Mouse (Mus musculus) forebrain, embryonic 10.5 days (tissue): ENCODE data around the gene Scaf8. TPM values are rescaled to one million over a fixed set of nuclear protein-coding genes. Genes with fewer than 3 reads are reported as not detected.

Experiments used
- DNase-seq: peaks from one replicate; pipeline ENCODE4 v3.0.0-alpha.2; 2017; ENCODE audit warnings: low spot score; ENCODE audit errors: extremely low spot score
- H3K27ac ChIP-seq: fragments of 300-500 bp; sonication (generic); 2 replicates; pipeline ENCODE4 v1.5.1; 2016; ENCODE audit warnings: mild to moderate bottlenecking
- H3K27me3 ChIP-seq: fragments of 300-500 bp; sonication (generic); 2 replicates; pipeline ENCODE4 v1.6.1; 2016; ENCODE audit warnings: mild to moderate bottlenecking; ENCODE audit not compliant: poor library complexity, severe bottlenecking
- H3K36me3 ChIP-seq: fragments of 300-500 bp; sonication (generic); replicated peaks from 2 replicates; pipeline ENCODE4 v1.6.1; 2016; ENCODE audit warnings: mild to moderate bottlenecking, moderate library complexity
- H3K4me1 ChIP-seq: fragments of 300-500 bp; sonication (generic); 2 replicates; pipeline ENCODE4 v1.6.1; 2016
- H3K4me3 ChIP-seq: fragments of 300-500 bp; sonication (generic); 2 replicates; pipeline ENCODE4 v1.5.1; 2016; ENCODE audit warnings: mild to moderate bottlenecking, moderate library complexity
- H3K9me3 ChIP-seq: fragments of 300-500 bp; sonication (generic); 2 replicates; pipeline ENCODE4 v1.6.1; 2016; ENCODE audit warnings: mild to moderate bottlenecking, moderate library complexity
- WGBS: fragments of 180-500 bp; shearing (Covaris S2); methylation state at CpG from one replicate; pipeline ENCODE4 v1.1.7; 2016; 5-methylcytosine and 5-hydroxymethylcytosine counted together
- polyA plus RNA-seq: library from polyadenylated mRNA; unstranded; fragments of >200 nt; fragmentation: Nextera tagmentation; extraction: Ambion mirVana; gene quantifications from 2 replicates; pipeline ENCODE4 v1.2.1, GENCODE M21; 2016

Scaf8 gene
- polyA plus RNA-seq, 1 experiment from 2014 or later, result 21.1 TPM

DNA sequence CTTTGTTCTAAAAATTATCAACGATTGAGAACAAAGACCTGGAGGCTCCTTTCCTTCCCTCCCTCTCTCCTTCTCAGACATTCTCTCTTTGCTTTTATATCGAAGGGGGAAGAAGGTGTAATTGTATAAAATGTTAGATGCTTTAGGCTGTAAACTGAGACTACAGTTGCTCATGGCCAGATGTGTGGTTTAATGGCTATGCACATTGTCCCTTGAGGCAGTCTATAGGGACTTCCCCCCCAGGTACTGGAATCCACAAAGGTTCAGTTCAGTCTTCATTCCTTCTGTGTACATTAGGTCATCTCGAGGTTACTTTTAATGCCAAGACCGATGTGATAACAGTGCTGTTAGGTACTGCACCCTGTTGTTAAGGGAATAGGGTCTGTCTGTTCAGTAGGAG, 89.1 kb downstream of the Scaf8 start:
- H3K4me1 ChIP-seq, result no peaks in the 10 kb centered on the region

DNA sequence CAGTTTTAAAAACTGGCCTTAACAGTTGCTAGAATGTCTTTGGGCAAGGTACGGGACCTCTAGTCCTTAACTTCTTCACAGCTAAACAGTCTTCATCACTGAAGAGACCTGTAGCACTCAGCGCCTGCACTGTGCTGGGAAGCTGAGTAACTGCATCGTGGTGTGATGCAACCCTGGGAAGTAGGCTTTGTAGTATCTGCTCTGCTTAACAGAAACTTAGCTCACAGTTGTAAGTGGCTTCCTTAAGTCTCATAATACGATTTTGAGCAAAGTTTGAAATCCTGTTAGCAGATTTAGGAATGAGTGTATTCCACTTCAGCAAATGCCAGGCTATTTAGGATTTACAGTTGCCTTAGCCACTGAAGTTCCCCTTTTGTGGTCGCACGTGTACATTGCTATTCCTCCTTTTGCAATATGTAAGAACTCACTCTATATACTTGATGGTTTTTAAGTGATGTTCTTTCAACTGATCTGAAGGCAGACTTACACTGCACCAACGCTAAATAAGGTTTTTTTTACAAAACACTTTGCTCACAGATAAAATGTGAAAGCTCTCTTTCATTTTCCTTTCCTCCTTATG, 90.1 kb downstream of the Scaf8 start:
- WGBS, result 97% methylated on average over 7 of the region's 7 CpGs

More for the DNA sequence above, 89.1 kb downstream of the Scaf8 start:
- WGBS, result 87% methylated on average over 4 of the region's 4 CpGs
- Histone ChIP-seq H3K27ac (no peak overlapping the region), H3K27me3 (no peaks in the 10 kb centered on the region), H3K4me3 (no peak overlapping the region), H3K36me3 (peaks cover 81% of the 10 kb centered on the region), H3K9me3 (no peaks in the 10 kb centered on the region)
- no peak for DNase-seq

DNA sequence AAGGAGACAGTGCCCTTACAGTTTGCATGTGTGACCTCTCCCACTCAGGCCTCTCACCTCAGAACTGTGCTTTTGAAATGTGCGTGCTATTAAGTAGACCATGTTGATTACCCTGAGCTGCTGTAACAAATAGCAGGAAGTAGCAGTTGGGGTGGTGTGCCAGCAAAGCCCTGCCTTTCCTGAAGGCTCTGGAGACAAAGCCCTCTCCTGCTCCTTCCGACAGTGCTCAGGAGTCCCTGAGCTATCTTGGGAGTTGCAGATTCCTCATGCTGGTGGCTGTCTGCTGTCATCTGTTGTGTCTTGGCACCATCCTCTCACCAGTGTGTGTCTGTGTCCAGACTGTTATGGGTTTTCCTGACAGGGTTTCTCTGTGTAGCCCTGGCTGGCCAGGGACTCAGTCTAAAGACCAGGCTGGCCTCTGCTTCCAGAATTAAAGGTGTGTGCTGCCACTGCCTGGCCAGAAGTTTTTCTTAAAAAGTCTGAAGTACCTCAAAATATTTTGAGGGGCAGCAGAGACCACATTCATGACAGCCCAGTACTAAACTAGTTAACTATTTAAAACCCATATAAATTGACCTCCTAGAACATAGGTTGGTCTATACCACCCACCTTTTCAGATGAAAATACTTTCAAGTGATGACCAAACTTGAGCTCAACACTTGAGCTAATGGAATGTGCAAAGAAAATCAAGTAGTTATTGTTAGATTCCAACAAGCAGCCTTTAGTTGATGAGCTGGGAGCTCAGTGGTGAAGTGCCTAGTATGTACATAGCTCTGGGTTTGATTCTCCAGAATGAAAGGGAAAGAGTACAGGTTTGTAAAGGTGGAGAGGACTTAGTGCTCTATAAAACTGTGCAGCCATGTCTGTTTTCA, 92.0 kb downstream of the Scaf8 start:
- Histone ChIP-seq H3K36me3 (peaks cover 74% of the 10 kb centered on the region), H3K4me1 (no peaks in the 10 kb centered on the region), H3K4me3 (no peak overlapping the region), H3K27ac (no peak overlapping the region), H3K27me3 (no peaks in the 10 kb centered on the region), H3K9me3 (no peaks in the 10 kb centered on the region)
- DNase-seq, result no peak
- 84% methylated on average over 2 of the region's 2 CpGs for WGBS

More for the DNA sequence above, 90.1 kb downstream of the Scaf8 start:
- Histone ChIP-seq H3K9me3 (no peaks in the 10 kb centered on the region), H3K27ac (no peak overlapping the region), H3K4me3 (no peak overlapping the region), H3K27me3 (no peaks in the 10 kb centered on the region), H3K36me3 (peaks cover 81% of the 10 kb centered on the region), H3K4me1 (no peaks in the 10 kb centered on the region)
- DNase-seq, result no peak

DNA sequence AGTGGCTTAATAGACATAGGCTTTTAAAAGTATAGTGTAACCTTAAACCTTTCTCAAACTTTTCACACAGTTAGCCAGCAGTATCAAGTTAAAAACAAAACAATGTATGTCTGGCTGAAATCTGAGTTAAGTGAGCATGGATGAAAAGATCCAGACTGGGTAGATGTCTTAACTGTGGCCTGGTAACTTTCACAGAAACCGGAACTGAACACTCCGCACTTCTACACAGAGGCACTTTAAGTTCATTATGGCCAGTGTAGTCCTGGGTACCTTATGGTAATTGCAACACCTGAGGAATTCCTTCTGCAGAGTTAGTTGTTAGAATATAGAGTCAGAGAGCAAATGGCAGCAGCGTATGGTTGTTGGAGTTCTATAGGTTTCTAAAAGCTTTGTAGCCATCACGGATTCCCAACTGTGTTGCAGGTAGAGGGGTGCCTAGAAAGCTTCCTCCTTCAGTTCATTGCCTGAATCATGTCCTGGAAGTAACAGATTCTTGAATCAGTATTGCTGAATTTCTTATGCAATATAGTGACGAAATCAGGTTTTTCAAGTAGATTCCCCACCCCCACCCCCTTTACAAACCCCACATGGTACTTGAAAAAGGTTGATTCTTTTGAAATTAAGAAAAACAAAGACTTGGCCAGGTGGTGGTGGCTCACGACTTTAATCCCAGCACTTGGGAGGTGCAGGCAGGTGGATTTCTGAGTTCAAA, 92.9 kb downstream of the Scaf8 start:
- H3K36me3 ChIP-seq, result peaks cover 73% of the 10 kb centered on the region
- H3K4me3 ChIP-seq, result no peak overlapping the region
- H3K4me1 ChIP-seq, result no peaks in the 10 kb centered on the region
- H3K9me3 ChIP-seq, result no peaks in the 10 kb centered on the region
- DNase-seq, result no peak
- WGBS, result 86% methylated on average over 6 of the region's 6 CpGs
- no peaks in the 10 kb centered on the region for H3K27me3 ChIP-seq
- H3K27ac ChIP-seq, result no peak overlapping the region

DNA sequence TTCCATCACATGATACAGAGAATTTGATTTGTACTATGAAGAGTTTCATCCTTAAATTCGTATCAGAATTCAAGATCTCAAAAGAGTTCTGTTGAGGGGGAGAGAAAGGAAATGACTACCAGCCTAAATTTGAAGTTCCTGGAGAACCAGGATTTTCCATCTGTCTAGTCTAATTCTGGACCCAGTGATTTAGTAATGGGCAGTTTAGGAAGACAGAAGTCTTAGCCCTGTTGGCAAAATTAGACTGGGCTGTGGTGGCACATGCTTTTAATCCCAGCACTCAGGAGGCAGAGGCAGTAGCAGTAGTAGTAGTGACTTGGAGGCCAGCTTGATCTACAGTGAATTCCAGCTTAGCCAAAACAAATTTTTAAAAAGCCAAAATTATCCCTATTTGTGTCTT, 93.7 kb downstream of the Scaf8 start:
- Histone ChIP-seq H3K9me3 (no peaks in the 10 kb centered on the region), H3K27ac (no peak overlapping the region), H3K4me1 (no peaks in the 10 kb centered on the region), H3K4me3 (no peak overlapping the region), H3K36me3 (peaks cover 73% of the 10 kb centered on the region), H3K27me3 (no peaks in the 10 kb centered on the region)
- no peak for DNase-seq
- 94% methylated on average over 1 of the region's 1 CpGs for WGBS

DNA sequence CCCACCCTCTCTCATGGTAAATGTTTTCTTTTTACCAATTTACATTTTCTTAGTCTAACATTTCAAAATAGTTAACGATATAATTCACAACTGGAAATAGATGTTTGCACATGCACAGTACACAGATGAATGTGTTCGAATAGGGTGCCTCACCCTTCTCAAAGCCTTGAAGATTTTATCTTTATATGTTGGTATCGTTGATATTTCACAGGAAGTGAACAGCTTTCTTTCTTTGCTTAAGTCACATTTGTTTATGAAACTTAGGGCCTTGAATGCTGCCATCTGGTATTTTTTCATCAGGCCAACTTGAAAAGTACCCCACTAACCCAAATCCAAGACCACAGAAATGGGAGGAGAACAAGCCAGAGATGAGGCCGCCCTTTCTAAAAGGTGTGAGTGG, 94.8 kb downstream of the Scaf8 start:
- no peak overlapping the region for H3K27ac ChIP-seq
- DNase-seq, result no peak
- no peaks in the 10 kb centered on the region for H3K4me1 ChIP-seq
- no peak overlapping the region for H3K4me3 ChIP-seq
- H3K9me3 ChIP-seq, result no peaks in the 10 kb centered on the region
- whole genome bisulfite sequencing, result 94% methylated on average over 4 of the region's 4 CpGs
- H3K36me3 ChIP-seq, result peaks cover 73% of the 10 kb centered on the region
- no peaks in the 10 kb centered on the region for H3K27me3 ChIP-seq

DNA sequence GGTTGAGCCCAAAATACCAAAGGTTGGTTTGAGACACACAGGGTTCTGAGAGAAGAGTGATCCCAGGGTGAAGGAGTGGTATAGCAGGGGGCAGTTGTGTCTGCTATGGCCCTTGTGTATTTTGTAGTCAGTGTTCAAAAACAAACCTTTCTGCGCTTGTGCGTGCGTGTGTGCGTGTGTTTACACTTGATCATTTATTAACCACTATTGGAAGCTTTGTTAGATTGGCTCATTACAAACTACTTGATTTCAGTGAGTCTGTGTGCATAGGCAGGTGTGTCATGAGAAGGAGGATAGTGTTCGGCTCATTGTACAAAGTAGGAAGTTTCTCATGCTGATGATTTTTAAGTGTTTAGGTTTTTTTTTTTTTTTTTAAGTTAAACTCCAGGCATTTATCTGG, 95.4 kb downstream of the Scaf8 start:
- Histone ChIP-seq H3K27me3 (no peaks in the 10 kb centered on the region), H3K4me1 (no peaks in the 10 kb centered on the region), H3K4me3 (no peak overlapping the region), H3K27ac (no peak overlapping the region), H3K36me3 (peaks cover 73% of the 10 kb centered on the region), H3K9me3 (no peaks in the 10 kb centered on the region)
- no peak for DNase-seq
- 96% methylated on average over 5 of the region's 5 CpGs for WGBS

DNA sequence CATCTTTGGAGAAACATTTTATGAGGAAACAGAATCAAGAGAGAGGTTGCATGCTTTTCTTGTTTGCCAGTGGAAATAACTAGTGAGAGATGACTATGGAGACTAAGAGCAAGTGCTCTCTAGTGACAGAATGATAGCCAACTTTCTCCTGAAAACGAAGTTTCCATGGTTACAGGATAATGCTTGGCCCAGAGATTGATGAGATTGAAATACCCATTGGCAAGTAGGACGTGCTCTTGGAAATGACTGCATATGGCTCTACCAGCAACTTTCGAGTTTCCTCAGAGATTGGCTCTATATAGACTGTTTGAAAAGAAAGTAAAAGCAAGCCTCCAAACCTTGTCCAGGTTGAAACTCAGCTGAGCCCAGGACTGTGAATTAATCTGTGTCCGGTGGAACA, 97.3 kb downstream of the Scaf8 start:
- WGBS, result 90% methylated on average over 4 of the region's 4 CpGs
- DNase-seq, result no peak
- no peak overlapping the region for H3K27ac ChIP-seq
- H3K4me3 ChIP-seq, result no peak overlapping the region
- H3K27me3 ChIP-seq, result no peaks in the 10 kb centered on the region
- no peaks in the 10 kb centered on the region for H3K4me1 ChIP-seq
- no peaks in the 10 kb centered on the region for H3K9me3 ChIP-seq
- H3K36me3 ChIP-seq, result peaks cover 77% of the 10 kb centered on the region

DNA sequence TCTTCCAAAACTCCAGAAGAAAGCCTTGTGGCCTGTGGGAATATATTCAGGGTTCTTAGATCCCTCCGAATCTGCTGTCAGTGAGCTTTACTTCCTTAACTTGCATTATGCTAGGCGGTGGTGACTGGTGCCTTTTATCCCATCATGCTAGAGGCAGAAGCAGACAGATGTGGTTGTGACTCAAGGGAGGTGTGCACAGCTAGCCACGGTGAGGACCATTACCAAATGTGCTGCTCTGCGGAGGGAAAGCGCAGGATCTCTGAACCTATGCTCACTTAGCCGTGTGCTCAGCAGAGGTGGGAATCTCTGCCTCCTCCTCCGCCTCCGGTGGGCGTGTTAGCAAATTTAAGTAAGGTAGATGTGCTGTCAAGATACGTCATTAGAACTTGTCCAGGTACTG, 98.1 kb downstream of the Scaf8 start:
- H3K36me3 ChIP-seq, result peaks cover 80% of the 10 kb centered on the region
- 93% methylated on average over 10 of the region's 10 CpGs for WGBS

DNA sequence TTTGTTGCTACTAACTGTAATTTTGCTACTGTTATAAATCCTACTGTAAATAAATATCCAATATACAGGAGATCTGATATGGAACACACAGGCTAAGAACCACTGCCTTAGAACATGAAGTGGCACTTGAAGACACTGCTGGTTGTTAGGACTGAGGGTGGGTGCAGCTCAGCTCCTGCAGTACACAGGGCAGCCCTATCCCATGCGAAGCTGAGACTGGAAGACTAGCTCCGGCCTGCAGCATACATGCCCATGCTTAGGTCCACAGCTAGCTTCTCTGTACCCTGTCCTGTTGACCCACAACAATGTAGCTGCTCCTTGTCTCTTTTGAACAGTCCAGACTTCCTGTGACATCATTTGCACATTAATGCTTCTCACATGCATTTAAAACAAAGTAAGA, 100.1 kb downstream of the Scaf8 start:
- Histone ChIP-seq H3K27ac (no peak overlapping the region), H3K9me3 (no peaks in the 10 kb centered on the region), H3K36me3 (peaks cover 70% of the 10 kb centered on the region), H3K4me3 (no peak overlapping the region), H3K27me3 (no peaks in the 10 kb centered on the region), H3K4me1 (no peaks in the 10 kb centered on the region)
- DNase-seq, result no peak
- WGBS, result 95% methylated on average over 2 of the region's 2 CpGs

More for the DNA sequence above, 98.1 kb downstream of the Scaf8 start:
- H3K9me3 ChIP-seq, result no peaks in the 10 kb centered on the region
- H3K4me1 ChIP-seq, result no peaks in the 10 kb centered on the region
- no peak for DNase-seq
- H3K4me3 ChIP-seq, result no peak overlapping the region
- H3K27me3 ChIP-seq, result no peaks in the 10 kb centered on the region
- no peak overlapping the region for H3K27ac ChIP-seq

DNA sequence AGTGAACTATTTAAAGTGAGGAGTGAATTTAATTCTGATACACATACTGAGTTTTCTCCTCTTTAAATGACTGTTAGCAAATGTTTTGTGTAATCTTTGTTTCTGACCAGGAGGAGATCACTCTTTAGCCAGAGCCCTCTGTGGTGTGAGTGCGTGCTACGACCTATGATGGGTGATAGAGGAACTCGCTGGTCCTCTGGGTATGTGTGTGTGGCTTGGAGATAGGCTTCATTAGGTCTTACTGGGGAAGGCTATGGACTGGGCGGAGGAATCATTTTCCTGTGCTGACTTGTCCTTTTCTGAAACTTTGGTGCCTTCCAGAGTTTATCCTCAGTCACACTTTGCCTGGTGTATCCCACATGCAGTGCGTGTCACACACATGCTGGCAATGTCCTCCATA, 102.3 kb downstream of the Scaf8 start:
- Histone ChIP-seq H3K27ac (no peak overlapping the region), H3K4me3 (no peak overlapping the region), H3K9me3 (no peaks in the 10 kb centered on the region), H3K36me3 (peaks cover 61% of the 10 kb centered on the region), H3K4me1 (no peaks in the 10 kb centered on the region), H3K27me3 (no peaks in the 10 kb centered on the region)
- WGBS, result 93% methylated on average over 5 of the region's 5 CpGs
- DNase-seq, result no peak

DNA sequence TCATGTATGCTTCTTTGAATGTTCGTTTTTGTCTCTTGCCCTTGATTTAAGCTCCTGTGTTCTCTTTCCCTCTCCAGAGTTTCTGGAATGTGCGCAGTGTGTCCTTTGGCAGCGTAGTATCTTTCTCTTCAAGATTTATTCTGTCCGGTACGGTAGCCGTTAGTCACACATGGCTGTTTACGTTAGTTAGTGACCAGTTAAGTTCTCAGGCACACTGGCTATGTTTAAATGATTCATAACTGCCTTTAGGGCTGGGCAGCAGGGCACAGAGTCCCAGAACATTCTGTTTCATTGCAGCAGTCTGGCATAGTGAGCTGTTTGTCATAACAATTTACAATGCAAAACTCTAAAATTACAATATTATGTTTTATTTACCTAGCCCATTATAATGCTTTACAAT, 103.6 kb downstream of the Scaf8 start:
- H3K27me3 ChIP-seq, result no peaks in the 10 kb centered on the region
- H3K4me1 ChIP-seq, result no peaks in the 10 kb centered on the region
- H3K9me3 ChIP-seq, result no peaks in the 10 kb centered on the region
- no peak overlapping the region for H3K27ac ChIP-seq
- no peak overlapping the region for H3K4me3 ChIP-seq
- peaks cover 48% of the 10 kb centered on the region for H3K36me3 ChIP-seq
- WGBS, result 96% methylated on average over 7 of the region's 7 CpGs
- no peak for DNase-seq

DNA sequence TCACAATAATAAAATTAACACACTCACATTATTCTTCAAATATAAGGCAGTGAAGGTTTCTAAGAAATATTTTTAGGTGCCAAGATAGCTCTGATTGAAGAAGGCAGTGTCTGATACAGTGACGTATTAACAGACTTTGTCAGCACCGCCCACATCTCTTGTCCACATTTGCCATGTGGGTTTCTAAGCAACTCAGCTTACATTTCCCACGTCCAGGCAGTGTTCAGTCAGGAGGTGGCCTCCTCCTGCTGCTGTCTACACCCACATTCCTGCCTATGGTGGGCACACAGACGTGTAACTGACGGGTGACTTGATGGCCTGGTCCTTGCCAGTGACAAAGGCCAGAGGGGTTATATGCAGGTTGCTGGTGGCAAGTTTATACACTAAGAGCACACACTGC, 104.1 kb downstream of the Scaf8 start:
- H3K4me1 ChIP-seq, result no peaks in the 10 kb centered on the region

More for the DNA sequence above, 104.1 kb downstream of the Scaf8 start:
- no peak for DNase-seq
- H3K36me3 ChIP-seq, result peaks cover 44% of the 10 kb centered on the region
- H3K27ac ChIP-seq, result no peak overlapping the region
- H3K9me3 ChIP-seq, result no peaks in the 10 kb centered on the region
- no peaks in the 10 kb centered on the region for H3K27me3 ChIP-seq
- H3K4me3 ChIP-seq, result no peak overlapping the region
- WGBS, result 81% methylated on average over 5 of the region's 5 CpGs
